In the genomic region with DNA sequence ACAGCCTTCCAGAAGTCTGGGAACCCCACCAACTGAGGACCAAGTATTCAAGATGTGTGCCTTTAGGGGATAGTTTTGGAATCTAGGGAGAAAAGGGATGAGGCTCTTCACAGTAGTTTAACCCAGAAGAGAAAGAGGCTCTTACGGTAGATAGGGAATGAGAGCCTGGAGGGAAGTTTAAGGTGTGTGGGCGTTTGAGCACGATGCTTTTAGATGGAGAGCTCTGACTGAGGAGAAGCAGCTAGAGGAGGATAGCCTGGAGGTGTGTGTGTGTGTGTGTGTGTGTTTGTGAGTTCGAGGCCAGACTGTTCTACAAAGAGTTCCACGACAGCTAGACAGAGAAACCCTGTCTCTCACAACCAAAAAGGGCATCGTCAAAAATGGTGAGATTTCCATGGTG, we compare ENCODE assay signal across 23 mouse cellular contexts. TPM values are rescaled to one million over a fixed set of nuclear protein-coding genes. Genes with fewer than 3 reads are reported as not detected.
DNase-seq lines count a peak whose midpoint lies in the region; ATAC-seq and TF ChIP-seq lines count a peak whose summit lies in the region.
"Had no signal": no experiment of that assay in that cellular context is flagged by ENCODE, and none has a peak within 500 bp of the region (broad histone marks: within the 10 kb centered on the region; RNA-seq: fewer than 3 reads in every experiment).

No protein-coding gene starts in this region.

- intact Hi-C loops in gastrocnemius, adult 2 months (cut with DNase I), result loop anchor here (5.0 kb wide), 1 partner anchor 35 kb away; no protein-coding TSS in a partner anchor

- peak; percentile 76 for ATAC-seq in frontal cortex, adult (ENCODE audit: low TSS enrichment)
- ATAC-seq: activated CD4-positive, CD25-positive, alpha-beta regulatory T cell, adult 4 months; CD4-positive, CD25-positive, alpha-beta regulatory T cell, adult 4 months; Patski had no signal

- no peak for DNase-seq in frontal cortex, postnatal 25 days (ENCODE audit: low spot score in 2 of 2)
- DNase-seq in gastrocnemius, adult 2 months, result no peak
- DNase-seq in gastrocnemius, postnatal 10 days, result no peak
- peak; percentile 63 for DNase-seq in brain, adult 2 months (ENCODE audit: low read depth, low spot score)
- DNase-seq in layer of hippocampus, postnatal 10 days (ENCODE audit: low spot score in 2 of 2), result no peak
- DNase-seq: adrenal gland, adult 2 months; adrenal gland, adult 8-10 months; adrenal gland, postnatal 10 days; adrenal gland, postnatal 14 days; adrenal gland, postnatal 25 days; adrenal gland, postnatal 36 days; B cell, adult 2 months; cerebellum, adult 11 months had no signal

- H3K4me3 ChIP-seq in gastrocnemius, adult 2 months, result no peak overlapping the region

- peak overlapping the region; percentile 60 for H3K27ac ChIP-seq in gastrocnemius, adult 2 months

- TF ChIP-seq CTCF in gastrocnemius, adult 2 months (IDR thresholded peaks at IDR 0.05), result no peak

RNA-seq across cellular contexts. Expression of a gene that starts 47.0 kb away (rescaled TPM):
- not detected for total RNA-seq in gastrocnemius, adult 2 months (2021)
- not detected for total RNA-seq in gastrocnemius, postnatal 10 days (2021)
- not detected for total RNA-seq in layer of hippocampus, postnatal 10 days (2021)
- total RNA-seq: CH12.LX, ES-E14, G1E, MEL had no signal

RNA-seq across cellular contexts. Expression of a gene that starts 59.0 kb away (rescaled TPM):
- not detected for total RNA-seq in gastrocnemius, adult 2 months (2021)
- not detected for total RNA-seq in gastrocnemius, postnatal 10 days (2021)
- total RNA-seq in layer of hippocampus, postnatal 10 days (2021), result under 1 TPM in 1 of 2 experiments, not detected in 1; 0.59 TPM
- total RNA-seq: adrenal gland, adult 18-20 months; adrenal gland, adult 2 months; adrenal gland, adult 8-10 months; adrenal gland, postnatal 10 days; adrenal gland, postnatal 14 days; adrenal gland, postnatal 25 days; adrenal gland, postnatal 4 days; CH12.LX; ES-E14; G1E; MEL had no signal
